Mouse (Mus musculus) left cerebral cortex, adult 9 months (tissue): ENCODE measurements around the gene Acy3.
"Not testable (repeated sequence)": the region's sequence is repeated elsewhere in the genome, so short reads cannot be mapped to it uniquely, and the experiment has no call there.

Source experiments
- DNase-seq, 2 experiments: peaks; one replicate each; pipeline ENCODE4 v3.0.0; 2022; ENCODE audit warnings: low spot score in 2 of 2

Gene Acy3

GRCm38 (mm10) chr19:3974608-3975007, 11.8 kb upstream of the Acy3 start:
- DNase-seq = not testable (repeated sequence)

- DNase-seq = no peak
Measured at GRCm38 (mm10) chr19:3975866-3976265, 10.5 kb upstream of the Acy3 start.

GRCm38 (mm10) chr19:3980309-3980708, 6.1 kb upstream of the Acy3 start:
- peak in 1 of 2 experiments; percentile 90 for DNase-seq

GRCm38 (mm10) chr19:3980917-3981316, 5.5 kb upstream of the Acy3 start:
- DNase-seq = no peak

GRCm38 (mm10) chr19:3983527-3984200, 2.7 kb upstream of the Acy3 start:
- no peak for DNase-seq

- DNase-seq = no peak
Measured at GRCm38 (mm10) chr19:3985261-3985681, 1.1 kb upstream of the Acy3 start.

GRCm38 (mm10) chr19:3988066-3988465, 1.7 kb downstream of the Acy3 start:
- no peak for DNase-seq

- DNase-seq = no peak
Measured at GRCm38 (mm10) chr19:3988750-3989149, 2.4 kb downstream of the Acy3 start.

- DNase-seq = no peak
Measured at GRCm38 (mm10) chr19:3990804-3991203, 4.4 kb downstream of the Acy3 start.

- no peak for DNase-seq
Measured at GRCm38 (mm10) chr19:3991562-3991961, 5.2 kb downstream of the Acy3 start.

- no peak for DNase-seq
Measured at GRCm38 (mm10) chr19:3991966-3992365, 5.6 kb downstream of the Acy3 start.

- DNase-seq = no peak
Measured at GRCm38 (mm10) chr19:3992416-3992815, 6.0 kb downstream of the Acy3 start, which contains the start of gene Tbx10. Tbx10 (plus strand) TSS chr19:3992752.

- no peak for DNase-seq
Measured at GRCm38 (mm10) chr19:3994932-3995331, 8.6 kb downstream of the Acy3 start.

- no peak for DNase-seq
Measured at GRCm38 (mm10) chr19:3995505-3995904, 9.1 kb downstream of the Acy3 start.

GRCm38 (mm10) chr19:3996106-3996505, 9.7 kb downstream of the Acy3 start:
- DNase-seq = no peak

GRCm38 (mm10) chr19:3996747-3997146, 10.4 kb downstream of the Acy3 start:
- no peak for DNase-seq

- DNase-seq = no peak
Measured at GRCm38 (mm10) chr19:3997231-3997630, 10.9 kb downstream of the Acy3 start.

- DNase-seq = no peak
Measured at GRCm38 (mm10) chr19:3998335-3998734, 12.0 kb downstream of the Acy3 start.

GRCm38 (mm10) chr19:3999121-3999730, 12.9 kb downstream of the Acy3 start:
- no peak for DNase-seq

- DNase-seq = peak; percentile 90 to 98
Measured at GRCm38 (mm10) chr19:4000119-4000900, 13.9 kb downstream of the Acy3 start, which contains the start of the genes Nudt8 and Gm49405. Nudt8 (plus strand) TSS chr19:4000580. Gm49405 (plus strand) TSS chr19:4000626.

GRCm38 (mm10) chr19:4000949-4001525, 14.7 kb downstream of the Acy3 start:
- DNase-seq = no peak

GRCm38 (mm10) chr19:4001752-4002151, 15.4 kb downstream of the Acy3 start:
- DNase-seq = no peak
